Mouse (Mus musculus): ENCODE measurements at regions not wholly inside any gene's neighbourhood (a gene's known extent, or its start where the extent isn't known, plus 50 kb on each side); places are given as distances from the start of the nearest gene placed in this dataset.
"Not testable (repeated sequence)": the region's sequence is repeated elsewhere in the genome, so short reads cannot be mapped to it uniquely, and the experiment has no call there.

GRCm38 (mm10) chr14:47920638-47921347, 199.8 kb upstream of the Peli2 start:
- DNase-seq (ENCODE audit: low read depth, low spot score), result no peak

- DNase-seq (ENCODE audit: low read depth, low spot score), result no peak
Measured at GRCm38 (mm10) chr14:47921811-47922277, 198.8 kb upstream of the Peli2 start.

GRCm38 (mm10) chr14:47926416-47926815, 194.2 kb upstream of the Peli2 start:
- no peak for DNase-seq (ENCODE audit: low read depth, low spot score)

- no peak for DNase-seq (ENCODE audit: low read depth, low spot score)
Measured at GRCm38 (mm10) chr14:47935401-47935800, 185.2 kb upstream of the Peli2 start.

DNA sequence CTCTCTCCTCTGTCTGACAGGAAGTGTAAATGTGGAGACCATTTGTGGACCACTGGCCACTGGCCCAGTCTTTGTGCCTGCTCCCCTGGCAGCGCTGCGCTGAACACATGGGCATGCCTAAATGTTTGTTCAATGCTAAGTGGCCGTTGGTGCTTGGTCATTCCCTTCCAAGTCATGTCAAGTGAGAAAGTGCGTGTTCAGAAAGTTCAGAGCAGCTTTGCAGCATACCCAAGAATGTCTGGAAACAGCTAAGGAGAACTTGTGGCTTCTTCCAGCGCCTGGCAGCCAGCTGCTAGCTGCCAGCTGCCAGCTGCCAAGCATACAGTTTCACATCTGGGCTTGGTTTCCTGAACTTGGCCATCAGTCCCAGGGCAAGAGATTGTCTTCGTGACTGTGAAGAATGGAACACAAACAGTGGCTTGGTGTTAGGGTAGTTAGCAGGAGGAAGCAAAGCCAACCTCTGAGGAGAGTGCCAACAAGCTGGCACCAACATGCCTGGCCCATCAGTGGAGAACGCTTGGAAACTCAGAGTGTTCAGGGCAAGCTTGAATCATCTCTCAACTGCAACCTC, 183.5 kb upstream of the Peli2 start:
- DNase-seq (ENCODE audit: low read depth, low spot score), result no peak

DNA sequence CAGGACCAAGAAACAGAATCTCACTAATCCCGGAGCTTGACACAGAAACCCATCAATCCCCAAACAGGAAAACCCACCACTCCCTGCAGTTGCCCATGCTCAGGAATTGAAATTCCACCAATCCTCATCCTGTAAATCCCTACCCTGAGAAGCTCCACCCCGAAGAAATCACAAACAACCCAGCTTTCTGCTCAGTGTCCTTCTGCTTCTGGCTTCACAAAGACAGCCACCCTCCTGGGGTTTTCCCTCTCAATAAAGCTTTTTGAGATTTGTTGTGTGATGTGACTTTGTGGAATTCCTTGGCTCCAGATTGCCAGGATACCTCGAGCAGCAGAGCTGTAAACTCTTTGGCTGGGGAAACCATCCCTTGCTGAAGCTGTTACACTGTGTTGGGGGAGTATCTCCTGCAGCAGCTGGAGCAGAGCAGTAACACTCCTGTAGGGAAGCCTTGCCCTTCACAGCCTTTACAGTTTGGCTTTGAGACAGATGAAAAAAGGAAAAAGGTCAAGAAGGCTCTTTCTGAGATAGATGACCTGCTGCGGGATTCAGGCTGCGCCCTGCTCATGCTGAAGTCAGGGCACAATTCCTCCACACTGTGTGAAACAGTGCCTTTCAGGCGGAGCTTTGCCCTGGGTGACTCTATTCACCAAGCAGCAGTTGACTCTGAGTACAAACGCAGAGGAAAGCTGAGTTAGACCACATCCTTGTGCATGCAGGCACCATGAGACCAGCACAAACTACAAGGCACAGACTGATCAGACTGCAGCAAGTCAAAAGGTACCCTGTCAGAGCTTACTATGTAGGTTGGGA, 180.6 kb upstream of the Peli2 start:
- no peak for DNase-seq (ENCODE audit: low read depth, low spot score)

DNA sequence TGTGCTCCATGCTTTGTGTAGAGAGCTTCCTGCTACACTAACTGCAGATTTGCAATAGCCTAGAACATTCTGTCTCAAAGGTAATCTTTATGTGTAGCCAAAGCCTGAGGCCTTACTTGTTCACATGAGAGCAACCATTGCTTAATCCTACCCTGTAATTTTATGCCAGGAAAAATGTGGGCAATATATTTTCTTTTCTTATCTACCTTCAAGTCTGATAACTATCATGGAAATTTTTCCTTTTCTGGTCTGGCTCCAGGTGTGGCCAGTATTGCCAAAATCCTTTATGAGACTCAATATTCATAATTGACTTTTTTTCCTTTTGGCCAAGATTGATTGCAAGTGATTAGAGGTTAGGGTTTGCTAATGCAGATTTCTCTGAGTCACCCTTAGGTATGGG, 178.0 kb upstream of the Peli2 start:
- DNase-seq (ENCODE audit: low read depth, low spot score), result no peak

GRCm38 (mm10) chr14:47944595-47944994, 176.0 kb upstream of the Peli2 start:
- DNase-seq (ENCODE audit: low read depth, low spot score), result no peak

DNA sequence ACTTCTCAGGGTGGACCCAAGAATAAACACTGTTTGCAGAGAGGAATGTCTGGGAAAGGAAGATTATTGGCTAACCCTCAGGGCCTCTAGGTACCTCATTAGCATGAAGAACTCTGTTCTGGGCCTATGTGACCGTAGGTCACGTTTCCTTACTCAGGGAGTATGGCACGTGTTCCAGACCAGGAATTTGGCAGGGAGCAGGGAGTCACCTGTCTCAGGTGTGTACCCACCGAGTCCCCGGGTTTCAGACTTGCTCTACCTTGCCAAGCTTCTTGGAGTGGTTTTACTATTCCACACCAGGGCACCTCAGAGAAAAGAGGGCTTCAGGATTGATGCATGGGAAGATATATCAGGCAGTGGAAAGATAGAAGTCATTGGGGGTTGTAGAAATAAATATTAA, 169.6 kb upstream of the Peli2 start:
- DNase-seq (ENCODE audit: low read depth, low spot score), result no peak

DNA sequence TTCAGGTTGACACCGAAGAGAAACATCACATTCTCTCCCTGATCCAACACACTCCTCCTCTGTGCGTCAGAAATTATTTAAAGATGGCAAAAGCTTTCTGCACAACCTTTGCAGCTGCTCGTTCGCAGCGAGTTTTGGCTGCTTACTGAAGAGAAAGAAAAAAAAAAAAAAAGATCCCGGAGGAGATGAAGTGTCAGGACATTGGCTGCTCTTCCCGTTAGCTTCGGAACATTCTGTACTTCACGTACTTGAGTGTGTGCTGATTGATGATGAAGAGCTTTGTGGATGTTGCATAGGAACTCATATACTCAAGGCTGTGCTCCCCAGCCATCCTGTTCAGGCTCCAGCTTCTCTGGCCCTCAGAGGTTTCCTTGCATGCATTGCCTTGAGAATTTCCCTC, 162.5 kb upstream of the Peli2 start:
- DNase-seq (ENCODE audit: low read depth, low spot score), result no peak

DNA sequence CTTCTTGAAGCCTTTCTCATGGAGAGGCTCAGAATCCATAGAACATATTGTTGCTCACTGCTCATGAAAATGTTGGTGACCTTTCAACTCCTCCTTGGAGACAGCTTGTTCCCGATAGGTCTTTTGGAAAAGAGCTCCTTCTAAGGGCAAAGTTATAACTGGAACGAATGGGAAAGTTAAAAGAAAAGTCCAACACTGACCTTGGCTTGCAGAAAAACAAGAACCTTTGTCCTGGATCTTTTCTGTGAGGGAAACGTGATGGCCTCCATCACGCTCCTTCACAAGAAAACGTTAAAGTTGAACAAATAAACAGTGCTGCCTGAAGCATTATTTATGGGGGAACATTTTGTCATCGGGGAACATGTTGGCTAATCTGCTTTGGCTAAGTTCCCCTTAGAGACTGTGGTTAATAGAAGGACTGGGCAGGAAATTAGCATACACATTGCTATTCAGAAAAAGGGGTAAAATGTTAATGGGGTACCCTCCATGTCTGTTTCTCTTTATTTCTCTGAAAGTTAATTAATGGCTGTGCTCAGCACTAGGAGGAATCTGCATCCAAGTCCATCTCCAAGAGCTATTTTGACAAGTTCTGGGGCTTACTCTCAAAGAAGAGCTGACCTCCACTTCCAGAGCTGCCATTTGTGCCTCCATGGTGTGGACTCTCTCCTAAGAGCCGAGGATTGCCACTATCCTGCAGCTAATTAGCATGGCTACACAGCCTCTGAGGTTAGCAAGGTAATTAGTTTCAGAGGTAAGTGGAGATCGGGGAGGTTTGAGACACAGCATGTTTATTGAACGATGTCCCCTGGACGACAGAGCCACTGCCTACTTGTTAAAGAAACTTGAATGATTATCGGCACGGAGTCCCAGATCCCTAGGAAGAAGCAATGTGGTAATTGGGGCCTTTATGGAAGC, 161.0 kb upstream of the Peli2 start:
- no peak for DNase-seq (ENCODE audit: low read depth, low spot score)

DNA sequence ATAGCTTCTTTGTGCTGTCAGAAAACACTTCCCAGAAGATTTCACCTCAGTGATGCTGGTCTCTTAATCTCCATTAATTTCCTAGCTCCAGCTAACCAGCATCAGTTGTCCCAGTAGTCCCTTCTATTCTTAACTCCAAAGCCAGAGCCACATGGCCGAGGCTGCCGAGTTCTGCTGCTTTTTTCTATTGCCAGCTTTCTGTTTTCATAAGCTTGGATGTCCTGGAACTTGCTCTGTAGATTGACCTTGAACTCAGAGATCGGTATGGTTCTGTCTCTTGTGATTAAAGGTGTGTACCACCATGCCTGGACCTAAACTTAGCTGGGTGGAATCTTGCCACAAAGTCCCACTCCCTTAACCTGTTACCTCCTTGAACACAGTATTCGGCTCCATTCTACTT, 155.8 kb upstream of the Peli2 start:
- not testable (repeated sequence) for DNase-seq (ENCODE audit: low read depth, low spot score)

GRCm38 (mm10) chr14:47969871-47970270, 150.8 kb upstream of the Peli2 start:
- DNase-seq (ENCODE audit: low read depth, low spot score), result no peak

DNA sequence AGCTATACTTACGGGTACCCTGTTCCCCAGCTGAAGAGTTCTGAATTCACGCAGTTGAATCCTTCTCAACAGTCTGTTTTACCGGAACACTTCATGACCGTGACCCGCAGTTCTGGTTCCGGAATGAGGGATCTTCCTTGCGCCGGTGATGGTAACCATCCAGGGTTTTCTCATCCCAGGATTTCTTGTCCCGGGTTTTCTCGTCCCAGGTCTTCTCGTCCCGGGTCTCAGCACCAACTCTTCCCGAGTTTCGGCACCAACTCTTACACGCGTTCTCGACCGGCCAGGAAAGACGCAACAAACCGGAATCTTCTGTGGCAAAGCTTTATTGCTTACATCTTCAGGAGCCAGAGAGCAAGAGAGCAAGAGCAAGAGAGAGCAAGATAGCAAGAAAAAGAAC, 147.5 kb upstream of the Peli2 start:
- DNase-seq (ENCODE audit: low read depth, low spot score), result not testable (repeated sequence)

- DNase-seq (ENCODE audit: low read depth, low spot score), result no peak
Measured at GRCm38 (mm10) chr14:47982993-47983740, 137.5 kb upstream of the Peli2 start.

DNA sequence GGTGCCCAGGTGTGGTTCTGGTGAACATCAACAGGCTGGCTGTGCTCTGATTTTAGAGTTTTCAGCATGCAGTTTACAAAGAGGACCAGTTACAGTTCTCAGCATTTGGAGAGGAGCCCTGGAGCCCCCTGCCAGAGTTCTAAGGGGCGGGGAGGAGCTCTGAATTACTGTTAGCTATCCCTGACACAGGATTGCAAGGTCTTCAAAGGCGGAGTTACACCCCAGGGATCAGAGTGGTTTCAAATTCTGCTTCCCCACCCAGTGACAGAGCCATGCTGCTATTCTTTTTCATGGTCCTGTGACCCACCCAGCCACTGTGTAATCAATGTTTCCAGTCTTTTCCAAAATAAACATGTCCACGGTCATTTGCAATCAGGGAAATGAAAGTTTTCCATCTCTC, 134.1 kb upstream of the Peli2 start:
- DNase-seq (ENCODE audit: low read depth, low spot score), result no peak

DNA sequence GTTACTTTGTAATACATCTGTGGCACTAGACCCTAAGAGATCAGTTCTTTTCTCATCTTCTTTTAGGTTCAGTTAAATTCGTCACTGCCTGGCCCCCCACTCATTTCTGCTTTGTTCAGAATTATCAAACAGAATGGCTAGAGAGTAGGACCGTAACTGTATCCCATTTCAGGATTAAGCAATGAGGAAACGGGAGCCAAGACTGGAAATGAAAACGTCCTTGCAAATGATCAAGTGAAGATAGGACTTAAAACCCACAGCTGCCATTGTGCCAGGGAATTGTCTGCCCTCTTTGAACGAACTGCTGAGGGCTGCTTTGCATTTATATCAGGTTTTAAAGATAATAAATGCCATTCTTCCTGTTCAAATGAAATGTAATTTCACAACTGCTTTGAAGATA, 133.7 kb upstream of the Peli2 start:
- no peak for DNase-seq (ENCODE audit: low read depth, low spot score)

GRCm38 (mm10) chr14:47987392-47988075, 133.1 kb upstream of the Peli2 start:
- no peak for DNase-seq (ENCODE audit: low read depth, low spot score)

- no peak for DNase-seq (ENCODE audit: low read depth, low spot score)
Measured at GRCm38 (mm10) chr14:47988131-47988530, 132.5 kb upstream of the Peli2 start.

DNA sequence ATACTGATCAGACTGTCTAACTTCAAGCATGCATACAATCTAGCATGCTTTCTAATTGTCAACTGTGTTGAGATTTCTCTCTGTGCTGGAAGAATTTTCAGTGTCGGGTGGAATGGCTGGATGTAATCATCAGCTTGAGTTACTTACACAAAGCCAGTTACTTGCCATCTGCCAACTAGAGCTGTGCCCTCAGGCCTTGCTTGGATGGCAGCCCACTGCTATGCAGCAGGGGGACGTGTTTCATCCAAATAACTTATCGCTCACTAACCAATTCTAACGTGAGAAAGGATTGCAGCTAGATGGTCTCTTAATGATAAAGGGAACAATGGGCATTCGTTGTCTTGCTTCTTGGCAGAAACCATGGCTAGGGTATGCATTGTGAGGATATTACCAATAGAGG, 131.3 kb upstream of the Peli2 start:
- DNase-seq (ENCODE audit: low read depth, low spot score), result no peak
